ENCODE assay signal across 22 mouse cellular contexts in the genomic region with DNA sequence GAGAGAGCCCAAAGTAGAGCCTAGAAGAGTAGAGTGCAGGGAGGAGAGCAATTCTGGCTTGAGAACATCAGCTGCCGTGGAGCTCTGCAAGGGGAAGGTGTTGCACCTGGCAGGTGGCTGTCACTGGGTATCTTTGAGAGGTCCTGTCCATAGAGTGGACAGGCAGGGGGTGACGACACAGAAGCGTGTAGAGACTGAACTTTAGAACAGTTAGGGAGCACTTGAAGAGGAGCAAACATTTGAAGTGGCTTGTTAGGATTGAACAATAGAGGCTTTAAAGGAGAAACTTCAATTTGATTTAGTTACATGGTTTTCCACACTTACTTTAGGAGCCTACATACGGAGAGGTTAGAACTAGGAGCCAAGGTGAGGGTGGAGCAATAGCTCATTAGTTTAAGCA. TPM values are rescaled to one million over a fixed set of nuclear protein-coding genes. Genes with fewer than 3 reads are reported as not detected.
"Had no signal": no experiment of that assay in that cellular context is flagged by ENCODE, and none has a peak within 500 bp of the region (broad histone marks: within the 10 kb centered on the region; RNA-seq: fewer than 3 reads in every experiment).

No protein-coding gene starts in this region.

- H3K4me3 ChIP-seq: liver, embryonic 13.5 days; liver, embryonic 15.5 days; lung, embryonic 15.5 days; midbrain, embryonic 10.5 days; midbrain, embryonic 12.5 days; myocyte; neural tube, embryonic 13.5 days; neural tube, embryonic 15.5 days had no signal

- H3K4me1 ChIP-seq: liver, embryonic 13.5 days; liver, embryonic 15.5 days; lung, embryonic 15.5 days; midbrain, embryonic 10.5 days; midbrain, embryonic 12.5 days; neural tube, embryonic 13.5 days; neural tube, embryonic 15.5 days had no signal

- DNase-seq: liver; liver, embryonic 13.5 days; liver, postnatal 0 days; midbrain, embryonic 14.5 days; retina, postnatal 1 day; right cerebral cortex, adult 18-20 months; right cerebral cortex, postnatal 25 days; right cerebral cortex, postnatal 4 days; spleen, adult 18-20 months; thymus, adult 18-20 months; thymus, postnatal 14 days; thymus, postnatal 36 days had no signal

- H3K27me3 ChIP-seq: liver, embryonic 13.5 days; liver, embryonic 15.5 days; lung, embryonic 15.5 days; midbrain, embryonic 12.5 days; neural tube, embryonic 13.5 days; neural tube, embryonic 15.5 days had no signal

- ATAC-seq: liver, postnatal 0 days; midbrain, embryonic 16.5 days had no signal

- H3K9me3 ChIP-seq: liver, embryonic 13.5 days; liver, embryonic 15.5 days; lung, embryonic 15.5 days; midbrain, embryonic 10.5 days; midbrain, embryonic 12.5 days; neural tube, embryonic 13.5 days; neural tube, embryonic 15.5 days had no signal

- H3K9ac ChIP-seq: liver, embryonic 13.5 days; liver, embryonic 15.5 days; liver, postnatal 0 days; lung, embryonic 15.5 days; midbrain, embryonic 12.5 days; neural tube, embryonic 13.5 days; neural tube, embryonic 15.5 days had no signal

- H3K4me2 ChIP-seq: liver, embryonic 11.5 days; liver, embryonic 13.5 days; liver, embryonic 15.5 days; lung, embryonic 15.5 days; midbrain, embryonic 12.5 days; neural tube, embryonic 13.5 days; neural tube, embryonic 15.5 days had no signal

- H3K27ac ChIP-seq: liver, embryonic 13.5 days; liver, embryonic 15.5 days; lung, embryonic 15.5 days; midbrain, embryonic 10.5 days; midbrain, embryonic 12.5 days; neural tube, embryonic 13.5 days; neural tube, embryonic 15.5 days had no signal

RNA-seq across cellular contexts. Expression of a gene that starts 14.9 kb away (rescaled TPM):
- polyA plus RNA-seq: liver, postnatal 0 days; neural tube, embryonic 11.5 days had no signal
